Mouse (Mus musculus): ENCODE results near the gene Impg2.

Gene Impg2

GRCm38 (mm10) chr16:56302996-56303395, 98.9 kb downstream of the Impg2 start:
- DNase-seq (ENCODE audit: low read depth): no peak

GRCm38 (mm10) chr16:56304167-56304566, 100.1 kb downstream of the Impg2 start:
- no peak for DNase-seq (ENCODE audit: low read depth)

GRCm38 (mm10) chr16:56307575-56307974, 103.5 kb downstream of the Impg2 start:
- DNase-seq (ENCODE audit: low read depth): no peak

- DNase-seq (ENCODE audit: low read depth): no peak
These were observed 107.2 kb downstream of the Impg2 start for GRCm38 (mm10) chr16:56311291-56311690.
